Mouse (Mus musculus) cerebellum, adult 11 months (tissue): ENCODE measurements at regions not wholly inside any gene's neighbourhood (a gene's known extent, or its start where the extent isn't known, plus 50 kb on each side); places are given as distances from the start of the nearest gene placed in this dataset.
"Not testable (repeated sequence)": the region's sequence is repeated elsewhere in the genome, so short reads cannot be mapped to it uniquely, and the experiment has no call there.

Experiments used
- DNase-seq: peaks from one replicate; pipeline ENCODE4 v3.0.0; 2022

- no peak for DNase-seq
Measured at GRCm38 (mm10) chr8:103507068-103507467, 594.4 kb upstream of the Cdh5 start.

GRCm38 (mm10) chr8:103520141-103520866, 581.1 kb upstream of the Cdh5 start:
- DNase-seq, result no peak

- DNase-seq, result no peak
Measured at GRCm38 (mm10) chr8:103530903-103531302, 570.5 kb upstream of the Cdh5 start.

- DNase-seq, result no peak
Measured at GRCm38 (mm10) chr8:103534971-103535370, 566.5 kb upstream of the Cdh5 start.

GRCm38 (mm10) chr8:103536856-103537255, 564.6 kb upstream of the Cdh5 start:
- peak; percentile 30 for DNase-seq

- no peak for DNase-seq
Measured at GRCm38 (mm10) chr8:103541954-103542353, 559.5 kb upstream of the Cdh5 start.

GRCm38 (mm10) chr8:103551916-103552535, 549.4 kb upstream of the Cdh5 start:
- no peak for DNase-seq

DNA sequence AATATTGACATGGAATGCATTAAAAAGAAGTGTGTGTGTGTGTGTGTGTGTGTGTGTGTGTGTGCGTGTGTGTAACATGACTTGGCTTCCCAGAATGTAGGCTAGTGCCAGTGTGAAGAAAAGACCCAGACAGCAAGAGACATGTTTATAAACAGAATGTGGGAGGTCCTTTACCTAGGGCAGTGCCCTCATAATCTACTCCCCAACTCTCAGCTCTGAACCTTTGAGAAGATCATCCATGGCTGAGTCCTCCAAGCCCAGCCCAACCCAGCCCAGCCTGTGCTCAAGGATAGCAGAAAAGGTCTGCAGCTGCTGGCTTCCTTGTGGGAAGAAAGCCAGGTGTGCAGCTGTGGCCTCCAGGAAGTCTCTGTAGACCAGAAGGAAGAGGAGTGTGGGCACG, 539.8 kb upstream of the Cdh5 start:
- DNase-seq, result no peak

DNA sequence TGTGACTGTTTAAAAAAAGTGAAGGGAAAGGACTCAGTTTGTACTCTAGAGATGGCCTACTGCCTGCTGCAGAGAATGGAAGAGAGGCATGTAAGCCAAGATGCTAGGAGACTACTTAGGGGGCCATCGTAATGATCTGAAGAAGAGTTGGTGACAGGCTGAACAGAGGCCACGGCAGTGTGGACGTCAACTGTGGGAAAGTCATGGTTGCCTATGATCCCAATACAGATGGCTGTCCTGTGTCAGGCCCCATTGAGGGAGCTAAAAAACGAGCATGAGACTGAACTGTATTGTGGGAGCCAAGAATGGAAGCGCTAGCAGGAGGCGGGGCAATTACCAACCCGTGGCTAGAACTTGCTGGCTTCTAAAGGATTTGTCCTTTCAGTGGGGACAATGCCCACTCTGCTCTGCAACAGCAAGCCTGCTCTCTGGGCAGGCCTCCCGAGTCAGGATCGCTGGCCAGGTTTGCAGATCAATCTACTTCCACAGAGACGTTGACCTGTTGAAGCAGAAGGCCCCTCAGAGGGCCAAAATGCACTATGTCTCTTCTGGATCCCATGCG, 530.5 kb upstream of the Cdh5 start:
- DNase-seq, result no peak

DNA sequence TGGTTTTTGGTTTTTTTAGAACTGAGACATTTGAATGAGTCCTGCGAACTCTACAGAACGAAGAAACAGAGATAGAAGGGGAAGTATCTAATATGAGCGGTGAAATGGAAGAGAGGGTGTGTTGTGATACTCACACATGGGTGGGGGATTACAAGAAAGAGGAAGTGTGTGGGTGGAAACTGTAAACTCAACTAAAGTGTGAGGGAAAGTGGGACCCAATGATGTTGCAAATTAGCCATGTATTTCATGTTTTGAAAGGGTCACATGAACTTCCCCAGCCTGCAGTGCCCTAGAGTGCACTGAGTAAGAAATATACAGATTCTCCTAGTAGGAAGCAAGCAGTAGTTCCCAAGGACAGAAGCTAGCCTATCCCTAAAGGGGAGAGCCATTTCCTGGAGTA, 524.3 kb upstream of the Cdh5 start:
- DNase-seq, result no peak

- DNase-seq, result no peak
Measured at GRCm38 (mm10) chr8:103578006-103578405, 523.4 kb upstream of the Cdh5 start.

GRCm38 (mm10) chr8:103608291-103608690, 493.1 kb upstream of the Cdh5 start:
- no peak for DNase-seq

DNA sequence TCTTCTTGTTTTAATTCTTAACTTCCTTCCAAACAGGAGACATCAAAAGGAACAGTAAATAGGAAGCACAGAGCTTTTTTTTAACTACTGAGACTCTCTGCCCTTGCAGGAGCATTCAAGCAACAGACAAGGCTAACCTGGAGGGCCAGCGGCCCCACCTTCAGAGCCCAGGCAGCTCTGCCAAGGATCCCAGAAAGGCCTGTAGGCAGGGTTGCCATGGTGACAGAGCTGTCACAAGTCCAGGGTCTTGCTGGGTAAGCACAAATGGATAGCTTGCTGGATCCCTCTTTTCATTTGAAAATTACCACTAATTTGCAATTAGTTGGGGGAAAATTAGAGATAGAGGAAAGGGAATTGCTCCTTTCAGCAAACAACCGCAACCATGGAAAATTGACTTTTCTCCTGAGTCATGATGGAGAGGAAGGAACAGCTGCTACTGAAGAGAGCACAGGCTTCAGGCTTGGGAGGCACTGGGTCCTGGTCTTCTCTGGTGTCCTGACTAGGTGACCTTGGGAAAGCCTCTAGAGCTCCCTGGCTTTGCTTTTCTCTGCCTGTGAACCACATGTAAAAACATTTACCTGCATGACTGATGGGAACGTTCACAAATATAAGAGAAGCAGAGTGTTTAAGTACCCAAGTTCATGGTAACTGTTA, 477.5 kb upstream of the Cdh5 start:
- DNase-seq, result peak; percentile 20

DNA sequence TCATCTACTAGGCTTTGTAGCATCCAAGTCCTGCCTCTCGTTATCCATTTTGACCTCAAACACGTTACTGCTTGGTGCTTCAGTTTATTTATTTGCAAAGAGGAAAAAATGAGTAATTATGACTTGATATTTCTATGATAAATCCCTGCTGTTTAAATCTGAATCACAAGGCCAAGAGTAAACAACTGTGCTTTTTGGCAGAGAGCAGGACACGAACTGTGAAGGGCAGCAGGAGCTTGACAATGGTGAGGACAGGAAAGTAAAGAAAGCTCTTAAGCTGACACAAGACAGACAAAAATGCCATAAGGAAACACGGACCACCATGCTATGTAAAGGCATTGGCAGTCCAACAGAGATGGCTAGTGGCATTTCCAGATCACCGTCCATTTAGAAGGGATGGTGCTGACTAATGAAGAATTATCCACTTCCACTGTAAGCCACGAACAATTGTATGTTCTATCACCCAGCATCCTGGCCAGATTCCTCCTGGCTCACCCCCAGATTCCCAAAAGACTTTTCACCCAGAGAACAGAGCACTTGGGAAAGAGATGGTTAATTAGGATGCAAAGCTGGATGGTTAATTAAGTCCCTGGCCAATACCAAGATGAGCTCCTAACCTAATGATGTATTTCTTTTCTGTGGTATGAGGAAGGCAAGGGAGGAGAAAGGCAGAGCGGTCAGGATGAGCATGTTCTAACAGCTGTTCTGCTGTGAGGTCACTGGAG, 476.1 kb upstream of the Cdh5 start:
- DNase-seq, result no peak

- DNase-seq, result no peak
Measured at GRCm38 (mm10) chr8:103626446-103626845, 475.0 kb upstream of the Cdh5 start.

DNA sequence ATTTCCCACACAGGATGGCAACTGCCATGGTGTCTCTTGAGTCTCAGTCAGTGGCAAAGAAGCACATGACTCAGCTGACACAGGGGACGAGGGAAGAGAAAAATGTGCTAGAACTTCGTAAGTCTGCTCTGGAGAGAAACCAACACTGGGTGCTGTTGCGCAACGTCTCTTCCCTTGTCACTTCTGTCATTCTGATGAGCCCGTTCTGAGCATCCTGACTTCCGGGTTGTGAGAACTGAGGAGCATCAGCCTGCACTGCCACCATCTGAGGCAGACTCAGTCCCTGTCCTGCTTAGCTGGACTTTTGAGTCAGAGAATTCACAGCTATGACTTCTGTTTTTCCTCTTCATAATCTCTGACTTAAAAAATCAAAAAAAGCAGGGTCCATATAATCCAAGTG, 468.9 kb upstream of the Cdh5 start:
- no peak for DNase-seq

- DNase-seq, result no peak
Measured at GRCm38 (mm10) chr8:103634951-103635350, 466.5 kb upstream of the Cdh5 start.

GRCm38 (mm10) chr8:103643621-103644020, 457.8 kb upstream of the Cdh5 start:
- no peak for DNase-seq

DNA sequence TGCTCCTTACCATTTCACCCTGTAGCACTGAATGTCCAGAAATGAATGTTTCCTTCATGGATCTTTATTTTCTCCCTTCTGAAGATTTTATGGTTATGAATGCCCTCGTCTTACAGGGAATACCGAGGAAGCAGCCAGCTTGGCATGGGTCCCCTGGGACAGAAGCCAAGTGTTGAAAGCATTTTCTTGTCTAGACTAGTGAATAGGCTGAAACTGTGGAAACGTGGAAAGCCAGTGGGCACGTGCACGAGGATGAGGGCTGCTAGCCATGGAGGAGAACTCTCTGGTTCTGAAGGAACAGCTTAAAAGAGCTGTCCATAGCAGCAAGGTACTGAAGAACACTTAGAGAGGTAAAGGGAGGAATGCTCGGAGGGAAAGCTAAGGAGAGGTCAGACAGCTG, 457.3 kb upstream of the Cdh5 start:
- DNase-seq, result no peak

DNA sequence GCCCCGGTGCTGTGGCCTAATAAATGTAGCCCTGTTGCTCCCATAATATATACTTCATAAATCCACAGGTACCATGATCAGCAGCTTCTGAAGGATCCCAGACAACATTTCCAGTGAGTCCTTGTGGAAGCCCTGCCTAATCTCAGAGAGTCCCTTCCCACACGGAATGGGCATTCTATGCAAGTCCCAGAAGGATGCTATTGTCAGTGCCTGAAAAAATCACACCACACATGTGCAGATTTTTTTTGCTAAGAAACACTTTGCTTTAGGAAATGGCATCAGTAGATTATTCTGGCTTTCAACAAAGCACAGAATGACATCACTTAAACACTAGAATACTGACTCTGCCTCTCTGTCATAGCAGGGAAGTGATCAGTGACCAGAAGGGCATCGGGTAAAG, 456.6 kb upstream of the Cdh5 start:
- DNase-seq, result no peak

- DNase-seq, result no peak
Measured at GRCm38 (mm10) chr8:103664796-103665195, 436.6 kb upstream of the Cdh5 start.

DNA sequence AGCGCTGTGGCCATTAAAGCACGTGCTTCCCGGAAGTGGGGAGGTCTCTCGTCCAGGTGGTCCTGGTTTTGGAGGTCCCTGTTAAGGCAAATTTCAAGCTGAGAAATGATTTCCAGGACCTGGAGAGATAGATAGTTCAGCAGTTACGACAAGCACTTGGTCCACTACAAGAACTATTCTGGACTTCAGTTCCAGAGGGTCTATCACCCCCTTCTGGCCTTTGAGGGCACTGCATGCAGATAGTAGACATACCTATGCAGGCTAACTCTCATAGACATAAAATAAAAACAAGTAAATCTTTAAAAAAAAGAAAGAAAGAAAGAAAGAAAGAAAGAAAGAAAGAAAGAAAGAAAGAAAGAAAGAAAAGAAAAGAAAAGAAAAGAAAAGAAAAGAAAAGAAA, 415.2 kb upstream of the Cdh5 start:
- not testable (repeated sequence) for DNase-seq

DNA sequence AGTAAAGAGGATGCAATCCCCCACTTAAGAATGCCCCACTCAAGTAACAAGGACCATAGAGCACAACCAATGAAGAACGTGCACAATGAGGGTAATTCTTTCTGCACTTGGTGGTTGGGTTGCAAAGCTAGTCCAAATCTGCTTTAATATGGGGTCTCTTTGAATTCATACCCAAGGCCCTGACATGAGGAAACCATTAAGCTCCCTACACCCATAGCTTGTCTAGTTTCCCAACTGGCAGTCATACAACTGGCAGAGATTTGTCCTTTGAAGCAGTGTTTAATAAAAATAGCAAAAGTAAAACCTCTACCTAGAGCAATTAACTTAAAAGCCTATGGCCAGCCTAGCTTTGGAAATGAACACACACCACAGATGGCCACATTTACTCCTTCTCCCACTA, 411.0 kb upstream of the Cdh5 start:
- DNase-seq, result no peak
